Mouse (Mus musculus) liver, embryonic 14.5 days (tissue): ENCODE measurements around the gene Prrg3. TPM values are rescaled to one million over a fixed set of nuclear protein-coding genes. Genes with fewer than 3 reads are reported as not detected.

Source experiments
- ATAC-seq: fragments of 200-750 bp; cut with Nextera tagmentation; 2 replicates; pipeline ENCODE4 v1.8.0; 2017; ENCODE audit warnings: moderate number of reproducible peaks, mild to moderate bottlenecking, moderate library complexity; ENCODE audit not compliant: insufficient read depth
- DNase-seq, 3 experiments: peaks; one replicate each; pipeline ENCODE4 v3.0.0-alpha.2; 2012 to 2013; ENCODE audit warnings: low read depth in 3 of 3, low spot score in 3 of 3
- H3K27ac ChIP-seq: fragments of 300-500 bp; sonication (generic); 2 replicates; pipeline ENCODE4 v1.5.1; 2014; ENCODE audit warnings: moderate library complexity, mild to moderate bottlenecking, control low read depth, inconsistent platforms
- H3K27me3 ChIP-seq: fragments of 300-500 bp; sonication (generic); 2 replicates; pipeline ENCODE4 v1.6.1; 2014; ENCODE audit warnings: mild to moderate bottlenecking, low read length, moderate library complexity; ENCODE audit not compliant: control insufficient read depth, insufficient read depth
- H3K36me3 ChIP-seq: fragments of 300-500 bp; sonication (generic); replicated peaks from 2 replicates; pipeline ENCODE4 v1.6.1; 2014; ENCODE audit warnings: low read depth; ENCODE audit not compliant: control insufficient read depth, insufficient read depth
- H3K4me1 ChIP-seq, 2 experiments: fragments of 200-500 bp in 1 of 2; fragments of 300-500 bp in 1 of 2; sonication (generic) in 1 of 2; replicated peaks; 2 replicates each; pipeline ENCODE4 v1.6.1; 2012 to 2014; ENCODE audit warnings: antibody characterized with exemption in 1 of 2, inconsistent platforms in 1 of 2, low read length in 1 of 2; ENCODE audit not compliant: control insufficient read depth in 2 of 2, insufficient read depth in 2 of 2
- H3K4me2 ChIP-seq: fragments of 300-500 bp; sonication (generic); 2 replicates; pipeline ENCODE4 v1.6.1; 2014; ENCODE audit warnings: low read depth, mild to moderate bottlenecking, control low read depth, moderate library complexity
- H3K4me3 ChIP-seq, 2 experiments: fragments of 200-500 bp in 1 of 2; fragments of 300-500 bp in 1 of 2; sonication (generic) in 1 of 2; 2 replicates each; pipeline ENCODE4 v1.5.1; 2012 to 2014; ENCODE audit warnings: low read depth in 2 of 2, low read length in 2 of 2, mild to moderate bottlenecking in 2 of 2, control low read depth in 1 of 2, inconsistent platforms in 1 of 2, moderate library complexity in 1 of 2; ENCODE audit not compliant: insufficient read depth in 1 of 2
- H3K9ac ChIP-seq: fragments of 300-500 bp; sonication (generic); replicated peaks from 2 replicates; pipeline ENCODE4 v1.6.1; 2014; ENCODE audit warnings: mild to moderate bottlenecking, control low read depth, moderate library complexity
- H3K9me3 ChIP-seq: fragments of 300-500 bp; sonication (generic); 2 replicates; pipeline ENCODE4 v1.6.1; 2016; ENCODE audit warnings: low read length, mixed read lengths; ENCODE audit not compliant: control insufficient read depth
- CTCF ChIP-seq: IDR thresholded peaks from 2 replicates; pipeline ENCODE4 v1.5.1; 2016; ENCODE audit warnings: antibody characterized with exemption, low read depth, control low read depth
- EP300 ChIP-seq: IDR thresholded peaks from 2 replicates; pipeline ENCODE4 v1.6.1; 2016; ENCODE audit warnings: antibody characterized with exemption, low read depth
- WGBS: fragments of 180-500 bp; shearing (Covaris S2); extraction: QIAGEN DNeasy Blood & Tissue Kit; methylation state at CpG from one replicate; pipeline ENCODE4 v1.1.7; 2014; ENCODE audit not compliant: insufficient replicate concordance; 5-methylcytosine and 5-hydroxymethylcytosine counted together
- polyA plus RNA-seq, 2 experiments: library from polyadenylated mRNA; depleted of rRNA in 1 of 2; stranded (reverse) in 1 of 2; unstranded in 1 of 2; fragments of >200 nt; fragmentation: Nextera tagmentation in 1 of 2; extraction: Ambion mirVana in 1 of 2; gene quantifications; 2 replicates each; pipeline versions ENCODE4 v1.2.1 to v1.2.3; 2012 to 2014

The Prrg3 gene
- polyA plus RNA-seq, 2 experiments: 0.51 to 1.0 TPM

DNA sequence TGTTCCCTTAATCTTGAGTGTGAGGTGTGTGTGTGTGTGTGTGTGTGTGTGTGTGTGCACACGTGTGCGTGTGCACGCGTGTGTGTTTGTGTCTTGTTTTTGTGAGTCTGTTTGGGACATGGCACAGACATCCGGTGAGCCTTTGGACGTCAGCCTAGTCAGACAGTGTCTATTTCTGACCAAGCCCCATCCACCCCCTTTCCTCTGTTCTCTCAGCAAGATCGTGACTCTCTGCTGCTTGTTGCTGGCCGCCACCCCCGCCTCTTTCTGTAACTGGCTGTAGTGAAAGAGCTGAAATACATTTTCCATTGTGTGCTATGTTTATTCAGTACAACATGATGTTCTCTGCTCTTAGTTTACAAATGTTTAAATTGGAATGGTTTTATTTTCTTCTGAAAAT lies 49.8 kb downstream of the Prrg3 start:
- Histone ChIP-seq H3K27ac (no peak overlapping the region), H3K9ac (no peak overlapping the region), H3K4me2 (no peak overlapping the region), H3K4me1 (no peaks in the 10 kb centered on the region), H3K27me3 (no peaks in the 10 kb centered on the region), H3K4me3 (no peak overlapping the region), H3K9me3 (no peaks in the 10 kb centered on the region), H3K36me3 (no peaks in the 10 kb centered on the region)
- WGBS: 56% methylated on average over 9 of the region's 9 CpGs
- DNase-seq: no peak
- no peak for TF ChIP-seq EP300
- TF ChIP-seq CTCF: no peak
- no peak for ATAC-seq

DNA sequence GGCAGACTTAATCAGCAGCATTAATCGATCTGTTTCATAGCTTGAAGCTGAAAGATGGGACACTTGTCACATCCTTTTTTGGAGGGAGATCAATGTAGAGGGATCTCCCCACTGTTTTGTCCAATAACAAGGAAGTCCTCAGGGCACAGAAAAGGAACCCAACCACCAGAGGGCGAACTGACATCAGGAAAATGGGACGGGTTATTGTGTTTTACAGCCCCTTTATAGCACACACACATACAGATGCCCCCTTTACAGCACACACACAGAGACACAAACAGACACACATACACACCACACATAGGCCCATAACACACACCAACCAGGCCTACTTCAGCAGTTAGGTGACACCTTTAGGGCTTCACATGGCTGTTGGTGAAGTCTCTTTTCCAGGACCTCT lies 50.4 kb downstream of the Prrg3 start:
- DNase-seq: no peak
- H3K9ac ChIP-seq: no peak overlapping the region
- H3K4me1 ChIP-seq: no peaks in the 10 kb centered on the region
- no peaks in the 10 kb centered on the region for H3K36me3 ChIP-seq
- WGBS: 14% methylated on average over 3 of the region's 3 CpGs
- H3K4me3 ChIP-seq: no peak overlapping the region
- no peak for ATAC-seq
- no peaks in the 10 kb centered on the region for H3K27me3 ChIP-seq
- TF ChIP-seq CTCF: peak; percentile 21; the same call in 1 of the 2 replicates
- TF ChIP-seq EP300: no peak
- H3K4me2 ChIP-seq: no peak overlapping the region
- H3K9me3 ChIP-seq: no peaks in the 10 kb centered on the region
- H3K27ac ChIP-seq: no peak overlapping the region

DNA sequence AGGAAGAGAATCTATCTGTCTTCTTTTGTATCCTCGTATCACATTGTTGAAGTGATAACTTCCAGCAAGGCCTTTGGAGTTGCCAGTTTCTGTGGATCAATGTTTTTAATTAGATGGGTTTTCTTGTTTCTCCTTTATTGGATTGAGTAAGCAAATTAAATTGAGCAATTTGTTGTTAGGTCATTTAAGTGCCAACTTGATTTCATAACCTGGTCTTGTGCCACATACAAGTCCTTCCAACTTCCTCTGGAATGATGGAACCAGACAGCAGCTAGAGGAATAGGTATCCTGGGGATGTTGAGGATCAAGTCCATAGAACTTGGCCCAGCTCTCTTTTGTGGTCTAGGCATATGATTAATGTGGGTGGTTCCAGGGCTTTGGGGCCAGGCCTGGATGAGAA lies 59.8 kb downstream of the Prrg3 start:
- TF ChIP-seq EP300: no peak
- TF ChIP-seq CTCF: no peak
- ATAC-seq (no peak), DNase-seq (no peak)
- Histone ChIP-seq H3K4me2 (no peak overlapping the region), H3K27me3 (no peaks in the 10 kb centered on the region), H3K36me3 (no peaks in the 10 kb centered on the region), H3K9ac (no peak overlapping the region), H3K4me1 (no peaks in the 10 kb centered on the region), H3K27ac (no peak overlapping the region), H3K9me3 (no peaks in the 10 kb centered on the region), H3K4me3 (no peak overlapping the region)
- WGBS: 42% methylated on average over 1 of the region's 1 CpGs

Other genes starting within 250 kb of the Prrg3 start
- 3.1 and 4.1 TPM in 2 replicates for gene Vma21, start 146.7 kb upstream of the Prrg3 start, polyA plus RNA-seq (2012; rRNA removed)
- gene Vma21, start 146.7 kb upstream of the Prrg3 start, polyA plus RNA-seq (2014; fragmentation: Nextera tagmentation; extraction: Ambion mirVana): 23.0 and 23.4 TPM in 2 replicates
- gene Gm1141, start 41.6 kb upstream of the Prrg3 start, polyA plus RNA-seq (2012; rRNA removed): 0.12 and 0.15 TPM in 2 replicates
- not detected in 2 replicates for gene Gm1141, start 41.6 kb upstream of the Prrg3 start, polyA plus RNA-seq (2014; fragmentation: Nextera tagmentation; extraction: Ambion mirVana)
- not detected in 2 replicates for gene Fate1, start 10.4 kb downstream of the Prrg3 start, polyA plus RNA-seq (2012; rRNA removed)
- not detected in 2 replicates for gene Fate1, start 10.4 kb downstream of the Prrg3 start, polyA plus RNA-seq (2014; fragmentation: Nextera tagmentation; extraction: Ambion mirVana)
- gene Cnga2, start 29.2 kb downstream of the Prrg3 start, polyA plus RNA-seq (2012; rRNA removed): 0.02 TPM in 2 replicates
- gene Cnga2, start 29.2 kb downstream of the Prrg3 start, polyA plus RNA-seq (2014; fragmentation: Nextera tagmentation; extraction: Ambion mirVana): 0.08 TPM in 1 of 2 replicates, not detected in the other